Mouse (Mus musculus) intestine, postnatal 0 days (tissue): ENCODE results near the gene Chaf1b. TPM values are rescaled to one million over a fixed set of nuclear protein-coding genes. Genes with fewer than 3 reads are reported as not detected.

Source experiments
- ATAC-seq: fragments of 200-750 bp; cut with Nextera tagmentation; 2 replicates; pipeline ENCODE4 v1.8.0; 2017; ENCODE audit warnings: mild to moderate bottlenecking, moderate TSS enrichment, moderate library complexity
- H3K27ac ChIP-seq: fragments of 300-500 bp; sonication (generic); 2 replicates; pipeline ENCODE4 v1.5.1; 2014; ENCODE audit warnings: mild to moderate bottlenecking, low read depth, low read length, moderate library complexity
- H3K27me3 ChIP-seq: fragments of 300-500 bp; sonication (generic); replicated peaks from 2 replicates; pipeline ENCODE4 v1.6.1; 2014; ENCODE audit warnings: low read length, mixed read lengths; ENCODE audit not compliant: control insufficient read depth, insufficient read depth
- H3K36me3 ChIP-seq: fragments of 300-500 bp; sonication (generic); 2 replicates; pipeline ENCODE4 v1.6.1; 2014; ENCODE audit warnings: mild to moderate bottlenecking, moderate library complexity; ENCODE audit not compliant: control insufficient read depth, insufficient read depth
- H3K4me1 ChIP-seq: fragments of 300-500 bp; sonication (generic); replicated peaks from 2 replicates; pipeline ENCODE4 v1.6.1; 2014; ENCODE audit warnings: antibody characterized with exemption, low read length, mixed read lengths; ENCODE audit not compliant: control insufficient read depth, insufficient read depth
- H3K4me2 ChIP-seq: fragments of 300-500 bp; sonication (generic); replicated peaks from 2 replicates; pipeline ENCODE4 v1.6.1; 2014; ENCODE audit warnings: low read depth, mild to moderate bottlenecking, moderate library complexity
- H3K4me3 ChIP-seq: fragments of 300-500 bp; sonication (generic); 2 replicates; pipeline ENCODE4 v1.5.1; 2014; ENCODE audit warnings: low read depth, low read length
- H3K9ac ChIP-seq: fragments of 300-500 bp; sonication (generic); 2 replicates; pipeline ENCODE4 v1.6.1; 2014; ENCODE audit warnings: mild to moderate bottlenecking, low read depth, low read length
- H3K9me3 ChIP-seq: fragments of 300-500 bp; sonication (generic); 2 replicates; pipeline ENCODE4 v1.6.1; 2016; ENCODE audit warnings: mixed run types; ENCODE audit not compliant: control insufficient read depth
- CTCF ChIP-seq: sonication (generic); IDR thresholded peaks from 2 replicates; pipeline ENCODE4 v1.5.1; 2016; ENCODE audit warnings: low read depth, mild to moderate bottlenecking, control low read depth, antibody characterized with exemption, moderate library complexity
- WGBS: fragments of 180-500 bp; shearing (Covaris S2); extraction: QIAGEN DNeasy Blood & Tissue Kit; methylation state at CpG from one replicate; pipeline ENCODE4 v1.1.7; 2014; 5-methylcytosine and 5-hydroxymethylcytosine counted together
- polyA plus RNA-seq: library from polyadenylated mRNA; unstranded; fragments of >200 nt; fragmentation: Nextera tagmentation; extraction: Ambion mirVana; gene quantifications from 2 replicates; pipeline ENCODE4 v1.2.1, GENCODE M21; 2015

Gene Chaf1b
- polyA plus RNA-seq, 1 experiment from 2014 or later: 18.6 TPM

DNA sequence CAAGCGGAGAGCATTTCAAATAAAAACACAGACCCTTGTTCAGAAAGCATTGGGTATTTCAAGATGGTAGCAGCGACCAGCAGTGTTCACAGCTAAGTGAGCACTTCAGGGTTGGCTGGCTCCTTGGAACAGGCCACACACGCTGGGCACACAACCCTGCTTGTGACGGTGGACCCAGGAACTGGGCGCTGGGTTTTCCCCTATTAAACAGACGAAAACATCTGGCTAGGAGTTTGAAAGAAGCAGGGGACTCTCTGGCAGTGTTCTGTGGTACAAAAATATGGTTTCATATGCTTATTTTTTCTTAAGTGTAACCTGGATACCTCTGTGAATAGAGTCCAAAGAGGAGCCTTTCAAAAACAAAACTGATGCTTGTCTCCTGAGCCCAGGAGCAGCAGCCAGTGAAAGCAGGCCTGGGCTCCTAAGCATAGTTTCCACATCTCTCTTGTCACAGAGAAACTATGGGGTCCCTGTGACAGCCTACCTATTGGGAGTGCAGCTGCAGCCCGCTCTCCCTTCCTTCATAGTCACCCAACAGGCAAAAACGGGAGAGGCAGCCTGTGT, 42.1 kb downstream of the Chaf1b start:
- ATAC-seq: no peak
- Histone ChIP-seq H3K36me3 (no peaks in the 10 kb centered on the region), H3K4me1 (0 out of 2 replicates have a peak, but pooled peaks cover 3% of the 10 kb centered on the region), H3K9me3 (no peaks in the 10 kb centered on the region), H3K27ac (no peak overlapping the region), H3K9ac (no peak overlapping the region), H3K4me3 (no peak overlapping the region), H3K4me2 (no peak overlapping the region), H3K27me3 (no peaks in the 10 kb centered on the region)
- no peak for TF ChIP-seq CTCF
- WGBS: 83% methylated on average over 8 of the region's 8 CpGs

DNA sequence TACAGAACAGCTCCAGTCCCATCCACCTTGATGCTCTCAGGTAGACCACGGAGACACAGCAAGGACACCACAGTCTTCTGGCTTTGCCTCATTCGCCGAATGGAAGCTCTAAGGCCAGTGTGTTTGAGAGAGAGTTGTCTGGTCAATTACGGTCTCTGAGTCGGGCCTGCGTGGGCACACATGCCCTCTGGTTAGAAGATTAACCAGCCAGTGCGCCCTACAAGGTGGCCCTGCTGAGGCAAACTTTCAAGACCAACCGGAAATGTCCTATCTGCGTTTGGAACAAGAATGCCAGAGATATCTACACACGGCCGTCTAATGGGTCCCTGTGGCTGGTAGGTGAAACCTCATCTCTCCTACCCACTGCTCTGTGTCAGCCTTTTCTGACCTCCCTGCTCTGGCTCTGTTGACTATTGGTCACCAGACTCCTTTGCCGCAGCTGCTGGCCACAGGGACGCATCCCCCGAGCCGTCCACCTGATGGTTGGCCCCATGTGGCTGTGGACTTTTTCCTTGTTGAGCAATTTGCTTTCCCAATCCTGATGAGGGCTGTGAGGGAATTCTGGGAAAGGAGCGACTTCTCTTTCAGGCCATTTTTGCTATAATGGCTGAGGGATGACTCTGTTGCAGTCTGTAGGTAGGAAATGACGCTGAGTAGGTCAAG, 45.8 kb downstream of the Chaf1b start:
- WGBS: 64% methylated on average over 17 of the region's 17 CpGs
- no peak overlapping the region for H3K9ac ChIP-seq
- no peaks in the 10 kb centered on the region for H3K9me3 ChIP-seq
- no peak overlapping the region for H3K4me3 ChIP-seq
- no peaks in the 10 kb centered on the region for H3K27me3 ChIP-seq
- peak overlapping the region; percentile 22; the same call in 1 of the 2 replicates for H3K27ac ChIP-seq
- no peak for TF ChIP-seq CTCF
- H3K4me1 ChIP-seq: peaks cover 9% of the 10 kb centered on the region
- no peaks in the 10 kb centered on the region for H3K36me3 ChIP-seq
- ATAC-seq: no peak
- no peak overlapping the region for H3K4me2 ChIP-seq

GRCm38 (mm10) chr16:93932185-93933168, 48.8 kb downstream of the Chaf1b start:
- Histone ChIP-seq H3K36me3 (no peaks in the 10 kb centered on the region), H3K9me3 (no peaks in the 10 kb centered on the region), H3K9ac (no peak overlapping the region), H3K4me1 (peaks cover 14% of the 10 kb centered on the region), H3K27me3 (no peaks in the 10 kb centered on the region), H3K4me2 (peak overlapping the region; percentile 35), H3K4me3 (no peak overlapping the region), H3K27ac (peak overlapping the region; percentile 50; the same call in 1 of the 2 replicates)
- ATAC-seq: peak; percentile 64
- TF ChIP-seq CTCF: no peak
- WGBS: 27% methylated on average over 17 of the region's 17 CpGs

GRCm38 (mm10) chr16:93934588-93934987, 50.9 kb downstream of the Chaf1b start:
- peak overlapping the region; percentile 40 for H3K4me2 ChIP-seq
- no peaks in the 10 kb centered on the region for H3K27me3 ChIP-seq
- no peaks in the 10 kb centered on the region for H3K9me3 ChIP-seq
- no peak overlapping the region for H3K9ac ChIP-seq
- 27% methylated on average over 13 of the region's 13 CpGs for WGBS
- peaks cover 14% of the 10 kb centered on the region for H3K4me1 ChIP-seq
- H3K36me3 ChIP-seq: no peaks in the 10 kb centered on the region
- no peak overlapping the region for H3K4me3 ChIP-seq
- TF ChIP-seq CTCF: no peak
- ATAC-seq: no peak
- H3K27ac ChIP-seq: no peak overlapping the region

DNA sequence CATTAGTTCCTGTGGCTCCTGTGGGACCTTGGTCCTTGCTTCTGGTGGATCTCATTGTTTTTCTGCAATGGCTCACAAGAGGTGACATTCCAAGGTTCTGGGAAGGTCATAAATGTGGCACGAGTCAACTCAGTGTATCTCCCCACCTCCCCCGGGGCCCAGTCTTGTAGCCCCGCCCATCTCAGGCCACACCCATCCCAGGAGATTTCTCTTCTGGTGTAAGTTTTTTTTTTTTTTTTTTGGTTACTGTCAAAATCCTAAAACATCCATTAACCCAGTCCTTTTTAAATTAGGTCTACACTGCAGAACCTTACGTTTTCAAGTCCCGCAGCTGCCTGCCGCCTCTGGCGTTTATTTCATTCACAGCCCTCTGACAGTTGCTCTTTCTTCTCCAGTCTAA, 51.3 kb downstream of the Chaf1b start:
- H3K4me3 ChIP-seq: no peak overlapping the region
- no peaks in the 10 kb centered on the region for H3K36me3 ChIP-seq
- 23% methylated on average over 7 of the region's 7 CpGs for WGBS
- no peaks in the 10 kb centered on the region for H3K27me3 ChIP-seq
- no peak for TF ChIP-seq CTCF
- H3K9me3 ChIP-seq: no peaks in the 10 kb centered on the region
- H3K4me1 ChIP-seq: peaks cover 14% of the 10 kb centered on the region
- H3K9ac ChIP-seq: no peak overlapping the region
- no peak for ATAC-seq
- H3K27ac ChIP-seq: no peak overlapping the region
- peak overlapping the region; percentile 40 for H3K4me2 ChIP-seq

DNA sequence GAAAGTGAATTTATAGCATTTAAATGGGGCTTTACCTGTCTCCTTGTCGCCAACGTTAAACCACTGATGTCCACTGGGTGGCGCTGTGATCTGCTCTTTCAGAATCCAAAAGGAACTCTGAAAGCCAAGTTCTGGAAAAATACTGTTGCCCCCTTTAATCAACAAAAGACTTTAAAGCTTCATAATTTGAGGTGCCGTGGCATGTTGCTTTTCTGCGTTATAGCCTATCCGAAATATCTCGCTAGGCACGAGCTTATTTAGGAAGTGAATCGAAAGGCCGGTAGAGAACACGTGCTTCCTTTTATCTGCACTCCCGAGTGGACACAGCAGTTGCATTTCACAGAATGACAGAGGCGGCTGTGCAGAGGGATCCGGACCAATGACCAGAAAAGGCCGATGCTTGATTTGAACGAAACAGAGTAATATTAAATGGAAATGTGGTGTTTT, 54.7 kb downstream of the Chaf1b start:
- H3K36me3 ChIP-seq: no peaks in the 10 kb centered on the region
- no peak overlapping the region for H3K9ac ChIP-seq
- no peaks in the 10 kb centered on the region for H3K27me3 ChIP-seq
- H3K27ac ChIP-seq: no peak overlapping the region
- peak overlapping the region; percentile 37 for H3K4me3 ChIP-seq
- ATAC-seq: no peak
- 11% methylated on average over 16 of the region's 16 CpGs for WGBS
- no peaks in the 10 kb centered on the region for H3K9me3 ChIP-seq
- H3K4me1 ChIP-seq: peaks cover 7% of the 10 kb centered on the region
- TF ChIP-seq CTCF: peak; percentile 88
- peak overlapping the region; percentile 67 for H3K4me2 ChIP-seq
